Mouse (Mus musculus) G1E (cell line): ENCODE results near the gene Bsdc1. TPM values are rescaled to one million over a fixed set of nuclear protein-coding genes. Genes with fewer than 3 reads are reported as not detected.

ENCODE experiments used
- ATAC-seq: 2 replicates; pipeline ENCODE4 v1.8.0; 2016; ENCODE audit warnings: mild to moderate bottlenecking; ENCODE audit not compliant: insufficient number of reproducible peaks, poor library complexity, low FRiP score, severe bottlenecking; ENCODE audit errors: extremely low read depth
- DNase-seq: peaks from one replicate; pipeline ENCODE4 v3.0.0; 2012; ENCODE audit warnings: low spot score
- H3K27me3 ChIP-seq: 2 replicates; pipeline ENCODE4 v1.6.1; 2012; ENCODE audit warnings: mild to moderate bottlenecking, low read length, inconsistent platforms; ENCODE audit not compliant: insufficient read depth
- H3K36me3 ChIP-seq: replicated peaks from 2 replicates; pipeline ENCODE3; 2012; ENCODE audit warnings: mild to moderate bottlenecking, inconsistent platforms
- H3K4me1 ChIP-seq: 2 replicates; pipeline ENCODE4 v1.6.1; 2012; ENCODE audit warnings: low read depth, low read length, inconsistent platforms, mixed read lengths; ENCODE audit not compliant: insufficient read depth
- H3K4me3 ChIP-seq: 2 replicates; pipeline ENCODE4 v1.5.1; 2012; ENCODE audit warnings: low read depth, mild to moderate bottlenecking, inconsistent platforms, low read length, moderate library complexity, mixed read lengths
- H3K9me3 ChIP-seq: replicated peaks from 2 replicates; pipeline ENCODE4 v1.6.1; 2012; ENCODE audit warnings: inconsistent platforms
- CTCF ChIP-seq: IDR thresholded peaks from 2 replicates; pipeline ENCODE4 v1.5.1; 2012; ENCODE audit warnings: low read depth, low read length, inconsistent platforms, mixed read lengths
- GATA1 ChIP-seq: IDR thresholded peaks from 2 replicates; pipeline ENCODE4 v1.6.1; 2012; ENCODE audit warnings: borderline replicate concordance, low read length, inconsistent platforms, mixed read lengths
- GATA2 ChIP-seq: IDR thresholded peaks from 2 replicates; pipeline ENCODE4 v1.6.1; 2012; ENCODE audit warnings: low read depth, low read length, inconsistent platforms, borderline replicate concordance
- POLR2AphosphoS5 ChIP-seq: IDR thresholded peaks from 2 replicates; pipeline ENCODE4 v1.6.1; 2012; ENCODE audit warnings: low read depth, low read length, inconsistent platforms; ENCODE audit not compliant: insufficient replicate concordance
- TAL1 ChIP-seq: conservative IDR thresholded peaks from 2 replicates; pipeline ENCODE4 v1.6.1; 2012; ENCODE audit warnings: low read depth, low read length, inconsistent platforms, mixed read lengths
- polyA plus RNA-seq: library from polyadenylated mRNA; stranded (reverse); fragments of >175 nt; gene quantifications from 2 replicates; pipeline ENCODE4 v1.2.3, GENCODE M21; 2012
- total RNA-seq, 2 experiments: library from RNA; stranded (forward) in 1 of 2; stranded (reverse) in 1 of 2; fragments of 200-1000 nt in 1 of 2; fragments of >200 nt in 1 of 2; fragmentation: Nextera tagmentation in 1 of 2; gene quantifications; 2 replicates each; pipeline ENCODE4 v1.2.3; 2014 to 2017

Gene Bsdc1
- total and polyA plus RNA-seq, 3 experiments, result 28.4 to 91.3 (median 34.8) TPM

- Histone ChIP-seq H3K27me3 (peaks cover 29% of the 10 kb centered on the region), H3K4me1 (no peaks in the 10 kb centered on the region; the same call in none of the 2 replicates), H3K9me3 (no peaks in the 10 kb centered on the region), H3K4me3 (no peak overlapping the region), H3K36me3 (no peaks in the 10 kb centered on the region)
- TF ChIP-seq CTCF, result no peak
- no peak for TF ChIP-seq GATA2
- no peak for TF ChIP-seq GATA1
- no peak for TF ChIP-seq POLR2AphosphoS5
- ATAC-seq (no peak), DNase-seq (no peak)
Measured at GRCm38 (mm10) chr4:129447360-129447759, 14.0 kb upstream of the Bsdc1 start.

GRCm38 (mm10) chr4:129447778-129448563, 13.4 kb upstream of the Bsdc1 start:
- no peak for TF ChIP-seq GATA1
- no peak for TF ChIP-seq CTCF
- TF ChIP-seq POLR2AphosphoS5, result no peak
- no peak for TF ChIP-seq GATA2
- TF ChIP-seq TAL1, result no peak
- H3K4me3 ChIP-seq, result no peak overlapping the region
- ATAC-seq (no peak), DNase-seq (no peak)
- H3K9me3 ChIP-seq, result no peaks in the 10 kb centered on the region
- H3K36me3 ChIP-seq, result no peaks in the 10 kb centered on the region
- no peaks in the 10 kb centered on the region; the same call in none of the 2 replicates for H3K4me1 ChIP-seq
- H3K27me3 ChIP-seq, result peaks cover 23% of the 10 kb centered on the region

DNA sequence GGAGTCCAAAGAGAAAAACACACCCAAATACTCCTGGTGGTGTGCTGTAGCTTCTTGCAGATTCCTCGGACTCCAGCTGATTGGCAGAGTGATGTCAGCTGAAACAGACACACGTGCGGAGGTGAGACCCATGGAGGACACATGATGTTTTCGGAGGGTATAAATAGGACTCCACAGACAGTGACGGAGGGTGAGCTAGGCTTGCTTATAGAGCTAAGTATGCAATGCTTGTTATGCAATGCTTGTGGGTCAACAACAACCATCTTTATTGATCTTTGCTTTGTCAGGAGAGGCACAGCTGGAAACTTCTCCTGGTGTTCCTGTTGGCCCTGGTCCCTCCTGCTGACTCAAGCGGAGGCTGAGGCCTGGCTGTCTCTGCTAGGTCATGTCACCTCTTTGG, 12.7 kb upstream of the Bsdc1 start:
- H3K4me1 ChIP-seq, result no peaks in the 10 kb centered on the region; the same call in none of the 2 replicates
- TF ChIP-seq GATA2 (no peak), POLR2AphosphoS5 (no peak), GATA1 (no peak), TAL1 (no peak), CTCF (no peak)
- ATAC-seq, result no peak

DNA sequence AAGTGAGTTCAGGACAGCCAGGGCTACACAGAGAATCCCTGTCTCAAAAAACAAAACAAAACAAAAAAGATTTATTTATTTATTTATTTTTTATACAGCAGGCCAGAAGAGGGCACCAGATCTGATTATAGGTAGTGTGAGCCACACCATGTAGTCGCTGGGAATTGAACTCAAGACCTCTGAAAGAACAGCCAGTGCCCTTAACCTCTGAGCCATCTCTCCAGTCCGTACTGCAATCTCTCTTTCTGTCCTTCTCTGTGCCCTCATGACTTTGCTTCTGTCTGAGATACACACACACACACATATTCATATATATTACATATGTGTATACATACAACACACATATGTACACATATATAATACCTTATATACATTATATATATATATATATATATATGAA, 10.5 kb upstream of the Bsdc1 start:
- DNase-seq (no peak), ATAC-seq (no peak)

More for the DNA sequence above, 12.7 kb upstream of the Bsdc1 start:
- peaks cover 17% of the 10 kb centered on the region for H3K27me3 ChIP-seq
- H3K36me3 ChIP-seq, result no peaks in the 10 kb centered on the region
- no peak for DNase-seq
- no peak overlapping the region for H3K4me3 ChIP-seq
- H3K9me3 ChIP-seq, result no peaks in the 10 kb centered on the region

DNA sequence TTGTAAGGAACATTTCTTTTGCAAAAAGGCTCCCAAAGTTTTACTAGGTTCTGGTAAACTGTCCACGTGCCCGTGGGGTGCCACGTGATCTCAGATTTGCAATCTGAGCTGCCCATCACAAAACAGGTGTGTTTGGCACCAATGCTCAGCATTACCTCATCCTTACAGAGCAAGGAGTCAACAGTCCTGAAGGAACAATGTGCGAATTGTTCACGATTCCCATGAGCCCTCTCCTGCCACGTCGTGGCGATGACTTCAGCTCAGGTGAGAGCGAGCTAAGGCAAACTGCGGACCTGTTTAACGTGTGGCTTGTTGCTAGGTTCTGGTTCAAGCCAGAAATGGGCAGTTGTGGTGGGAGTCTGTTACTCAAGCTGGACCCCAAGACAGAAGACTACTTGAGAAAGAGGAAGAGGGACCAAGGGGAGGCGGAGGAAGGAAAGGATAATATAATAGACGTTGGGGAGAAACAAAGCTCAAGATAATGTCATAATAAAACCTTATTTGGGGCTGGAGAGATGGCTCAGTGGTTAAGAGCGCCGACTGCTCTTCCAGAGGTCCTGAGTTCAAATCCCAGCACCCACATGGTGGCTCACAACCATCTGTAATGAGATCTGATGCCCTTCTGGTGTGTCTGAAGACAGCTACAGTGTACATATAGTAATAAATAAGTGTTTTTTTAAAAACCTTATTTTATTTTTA, 9.8 kb upstream of the Bsdc1 start:
- no peak overlapping the region for H3K4me3 ChIP-seq
- no peak for TF ChIP-seq CTCF
- TF ChIP-seq GATA2, result no peak
- no peak for TF ChIP-seq POLR2AphosphoS5
- TF ChIP-seq GATA1, result no peak
- TF ChIP-seq TAL1, result no peak
- H3K9me3 ChIP-seq, result no peaks in the 10 kb centered on the region
- DNase-seq (no peak), ATAC-seq (no peak)
- no peaks in the 10 kb centered on the region for H3K36me3 ChIP-seq
- H3K4me1 ChIP-seq, result peaks cover 4% of the 10 kb centered on the region
- peaks cover 13% of the 10 kb centered on the region for H3K27me3 ChIP-seq

More for the DNA sequence above, 10.5 kb upstream of the Bsdc1 start:
- peaks cover 13% of the 10 kb centered on the region for H3K27me3 ChIP-seq
- no peaks in the 10 kb centered on the region for H3K9me3 ChIP-seq
- no peak overlapping the region for H3K4me3 ChIP-seq
- TF ChIP-seq GATA2 (no peak), TAL1 (no peak), GATA1 (no peak), POLR2AphosphoS5 (no peak), CTCF (no peak)
- H3K36me3 ChIP-seq, result no peaks in the 10 kb centered on the region
- peaks cover 4% of the 10 kb centered on the region for H3K4me1 ChIP-seq

- ATAC-seq (peak; percentile 40; the same call in 1 of the 2 replicates), DNase-seq (peak; percentile 64)
- no peak overlapping the region for H3K4me3 ChIP-seq
- H3K27me3 ChIP-seq, result peaks cover 3% of the 10 kb centered on the region
- H3K36me3 ChIP-seq, result no peaks in the 10 kb centered on the region
- no peaks in the 10 kb centered on the region for H3K9me3 ChIP-seq
- H3K4me1 ChIP-seq, result peaks cover 8% of the 10 kb centered on the region
- TF ChIP-seq TAL1 (no peak), CTCF (peak; percentile 86)
Measured at GRCm38 (mm10) chr4:129455265-129455664, 6.1 kb upstream of the Bsdc1 start.
